Mouse (Mus musculus) adrenal gland (tissue): ENCODE data around the gene Zdhhc13.

ENCODE experiments used
- intact Hi-C: fragments of 180-260 bp; cut with DNase I; formaldehyde crosslinking; loops from one replicate; pipeline ENCODE4 v1.15.1; 2025
- long read RNA-seq, 2 experiments: library from polyadenylated mRNA; unstranded; transcript quantifications; one replicate each; pipeline ENCODE4 v2.0.0; 2020; ENCODE audit warnings: borderline replicate concordance in 1 of 2; ENCODE audit not compliant: insufficient replicate concordance in 1 of 2

Gene Zdhhc13
- long read RNA-seq, experiment 1, partial matches to known transcripts, result 0 of 7 reads
- long read RNA-seq, experiment 1, other reads (novel, unspliced or antisense), result 4 of 7 reads
- long read RNA-seq, experiment 2, partial matches to known transcripts, result 0 of 7 reads
- long read RNA-seq, experiment 2, other reads (novel, unspliced or antisense), result 4 of 7 reads

DNA sequence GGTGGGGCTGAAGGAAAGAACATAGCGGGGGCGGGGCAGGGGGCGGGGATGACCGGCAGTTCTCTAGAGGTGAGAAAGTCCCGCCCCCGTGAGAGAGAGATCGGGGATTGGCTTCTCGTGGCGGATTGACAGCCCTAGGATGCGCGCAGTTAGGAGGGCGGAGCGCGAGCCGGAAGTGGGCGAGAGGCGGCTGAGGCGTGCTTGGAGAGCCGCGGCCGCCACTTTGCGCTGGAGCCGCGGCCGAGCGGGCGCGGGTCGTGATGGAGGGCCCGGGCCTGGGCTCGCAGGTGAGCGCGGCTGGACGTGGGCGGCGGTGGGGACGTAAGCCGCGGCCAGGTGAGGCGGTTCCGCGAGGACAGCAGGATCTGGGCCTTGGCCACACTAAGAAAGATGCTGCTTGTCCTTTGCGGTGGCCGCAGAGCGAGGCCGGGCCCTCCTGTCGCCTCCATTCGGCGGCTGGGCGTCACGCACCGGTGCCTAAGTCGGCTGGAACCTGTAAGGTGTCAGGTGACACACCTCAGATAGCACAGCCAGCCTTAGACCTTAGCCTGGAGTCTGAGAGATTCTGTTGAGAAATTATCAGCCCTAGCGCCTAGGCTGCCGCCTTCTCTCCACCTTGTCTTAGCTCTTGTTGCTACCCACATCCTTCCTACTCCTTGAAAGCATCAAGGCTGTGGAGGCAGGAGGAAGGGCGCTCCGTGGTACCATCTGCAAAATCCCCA is at the start of gene Zdhhc13:
Gene Zdhhc13, plus strand, starts transcription at position 153 of the 722 bp plus-strand sequence.
- intact Hi-C loops, result no loop called here

DNA sequence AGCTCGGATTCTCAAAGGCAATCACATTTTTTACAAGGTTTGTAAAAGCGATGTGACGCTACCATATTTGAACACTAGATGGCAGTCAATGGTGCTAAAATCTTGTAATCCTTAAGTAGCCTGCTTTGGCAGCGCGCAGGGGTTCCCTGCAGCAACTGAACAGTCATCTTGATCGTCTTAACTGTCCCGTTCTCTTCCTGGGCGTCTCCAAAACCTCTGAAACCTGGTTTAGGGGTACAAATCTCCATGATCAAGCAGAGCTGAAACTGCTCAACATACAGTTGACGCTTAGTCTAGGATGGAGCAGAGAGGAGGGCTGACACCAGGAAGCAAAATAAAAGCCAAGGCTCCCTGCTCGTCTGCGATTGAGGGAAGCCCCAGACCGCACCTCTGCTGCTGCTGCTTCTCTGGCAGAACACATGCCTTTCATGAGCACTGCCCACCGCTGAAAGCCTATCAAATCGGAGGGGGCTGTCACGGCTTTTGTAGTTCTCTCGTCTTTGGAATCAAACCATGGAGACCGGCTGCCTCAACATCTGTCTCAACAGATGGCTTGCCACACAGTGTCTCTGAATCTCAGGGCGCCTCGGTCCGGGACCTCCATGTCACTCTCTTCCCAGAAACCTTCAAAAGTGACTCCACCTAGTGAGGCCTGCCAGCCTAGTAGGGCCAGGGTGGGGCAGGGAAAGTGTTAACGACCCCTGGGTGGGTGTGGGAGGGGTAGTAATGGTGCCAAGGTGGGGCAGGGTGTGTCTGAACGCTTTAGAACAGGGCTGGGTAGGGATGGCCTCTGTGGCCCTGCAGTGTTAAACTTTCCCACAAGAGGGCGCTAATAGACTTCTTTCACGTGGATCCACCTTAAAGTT is 39.3 kb upstream of the Zdhhc13 start:
- intact Hi-C loops, result loop anchor here (2.0 to 5.0 kb wide), 2 partner anchors 128 to 373 kb away; no protein-coding TSS in a partner anchor

DNA sequence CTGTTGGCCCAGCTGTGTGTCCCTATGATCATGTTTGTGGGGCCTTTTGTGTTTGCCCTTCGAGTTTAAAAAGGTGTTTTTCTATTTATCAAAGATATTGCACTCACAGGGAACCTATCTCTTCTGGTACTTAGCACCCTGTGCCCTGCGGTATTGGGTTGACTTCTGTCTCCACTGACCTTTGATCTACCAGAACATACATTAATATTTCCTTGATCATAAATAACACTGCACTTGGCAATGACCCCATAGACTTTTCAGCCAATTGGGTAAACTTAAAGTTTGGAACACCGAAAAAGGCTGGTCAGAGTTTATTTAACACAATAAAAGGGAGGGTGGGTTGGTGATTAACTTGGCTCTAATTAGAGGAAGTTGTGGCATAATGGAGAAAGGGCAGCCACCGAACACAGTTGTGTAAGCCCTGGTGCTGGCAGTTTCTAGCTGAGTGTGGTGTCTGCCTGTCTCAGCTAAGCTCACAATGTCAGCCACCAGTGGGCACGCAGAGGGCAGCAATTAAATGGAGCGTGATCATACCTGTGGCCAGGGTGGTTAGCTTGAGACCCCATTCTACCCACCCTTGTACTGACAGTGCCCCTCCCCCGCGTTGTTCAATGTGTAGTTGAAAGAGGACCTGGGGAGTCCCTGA is 38.5 kb upstream of the Zdhhc13 start:
- intact Hi-C loops, result loop anchor here (2.0 to 5.0 kb wide), 2 partner anchors 127 to 373 kb away; no protein-coding TSS in a partner anchor

DNA sequence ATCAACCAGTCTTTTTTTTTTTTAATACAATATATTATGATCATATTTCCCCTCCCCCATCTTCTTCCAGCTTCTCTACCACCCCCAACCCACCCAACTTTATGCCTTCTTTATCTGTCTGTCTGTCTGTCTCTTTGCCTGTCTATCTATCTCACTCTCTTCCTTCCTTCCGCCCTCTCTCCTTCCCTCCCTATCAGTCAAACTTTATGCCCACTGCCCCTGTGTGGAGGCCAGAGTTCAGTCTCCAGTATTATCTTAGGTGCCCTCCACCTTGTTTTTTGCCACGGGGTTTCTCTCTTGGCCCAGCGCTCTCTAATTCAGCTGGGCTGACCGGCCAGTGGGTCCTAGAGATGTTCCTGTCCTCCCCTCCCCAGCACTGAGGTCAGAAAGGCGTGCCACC is 37.6 kb upstream of the Zdhhc13 start:
- intact Hi-C loops, result loop anchor here (2.0 to 5.0 kb wide), 2 partner anchors 126 to 372 kb away; no protein-coding TSS in a partner anchor

DNA sequence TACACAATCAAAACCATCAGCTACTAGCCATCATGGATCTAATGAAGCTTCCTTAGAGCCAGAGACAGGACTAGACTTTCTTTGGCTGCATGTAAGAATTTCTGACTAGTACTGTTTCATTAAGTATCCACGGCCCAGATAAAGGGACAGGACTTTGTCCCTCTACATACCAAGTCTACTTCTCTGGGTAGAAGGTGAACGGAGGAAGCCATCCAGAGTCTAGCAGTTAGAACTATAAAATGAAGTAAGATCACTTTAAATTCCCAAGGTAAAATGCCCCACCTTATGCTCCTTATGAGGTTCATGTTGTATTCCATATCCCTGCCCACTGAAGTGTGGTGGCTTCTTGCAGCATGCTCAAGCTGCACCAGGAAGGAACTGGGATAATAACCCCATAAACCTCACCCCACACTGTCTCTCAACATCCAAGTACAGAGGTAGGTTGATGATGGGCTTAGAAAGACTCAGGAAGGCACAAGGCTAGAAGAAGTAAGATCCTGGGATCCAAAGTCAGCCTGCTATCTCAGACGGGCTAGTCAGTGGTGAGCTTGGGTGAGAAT is 34.3 kb upstream of the Zdhhc13 start:
- intact Hi-C loops, result loop anchor here (5.0 kb wide), 1 partner anchor 123 kb away; no protein-coding TSS in a partner anchor

DNA sequence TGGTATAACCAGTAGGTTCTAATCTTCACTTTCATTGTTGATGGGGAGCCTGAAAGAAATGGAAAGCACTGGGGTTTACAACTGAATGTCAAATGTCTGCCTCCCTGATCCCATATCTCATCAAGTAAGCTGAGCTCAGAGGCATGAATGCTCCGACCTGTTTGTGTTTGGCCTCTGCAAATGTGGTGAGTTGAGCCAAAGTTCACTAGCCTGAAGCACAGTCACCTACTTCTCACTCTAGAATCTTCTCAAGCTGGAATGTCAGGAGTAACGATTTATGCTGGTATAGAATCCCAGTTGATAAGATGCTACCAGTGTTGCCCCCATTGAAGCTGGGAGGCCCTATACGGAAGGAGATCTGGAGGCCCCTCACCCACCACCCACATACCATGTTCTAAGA is 33.0 kb upstream of the Zdhhc13 start:
- intact Hi-C loops, result no loop called here

DNA sequence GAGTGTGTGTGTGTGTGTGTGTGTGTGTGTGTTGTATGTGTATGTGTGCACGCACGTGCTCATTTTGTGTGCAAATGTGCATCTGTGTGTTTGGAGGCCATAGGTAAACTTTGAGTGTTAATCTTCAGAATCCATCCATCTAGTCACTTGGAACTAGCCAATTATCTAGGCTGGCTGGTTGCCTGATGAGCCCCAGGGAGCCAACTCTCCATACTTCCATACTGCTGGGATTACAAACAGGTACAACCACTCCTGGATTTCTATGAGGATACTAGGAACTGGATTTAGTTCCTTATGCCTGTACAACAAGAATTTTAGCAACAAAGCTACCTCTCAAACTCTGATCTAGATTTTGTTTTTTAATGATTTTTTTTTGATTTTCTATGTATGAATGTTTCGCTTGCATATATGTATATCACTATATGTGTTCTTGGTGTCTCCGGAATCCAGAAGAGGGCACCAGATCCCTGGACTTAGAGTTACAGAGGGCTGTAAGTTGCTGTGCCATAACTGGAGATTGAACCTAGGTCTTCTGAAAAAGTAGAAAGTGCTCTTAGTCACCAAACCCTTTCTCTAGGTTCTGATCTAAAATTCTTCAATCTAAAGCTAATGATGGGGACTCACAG is 32.4 kb upstream of the Zdhhc13 start:
- intact Hi-C loops, result no loop called here

DNA sequence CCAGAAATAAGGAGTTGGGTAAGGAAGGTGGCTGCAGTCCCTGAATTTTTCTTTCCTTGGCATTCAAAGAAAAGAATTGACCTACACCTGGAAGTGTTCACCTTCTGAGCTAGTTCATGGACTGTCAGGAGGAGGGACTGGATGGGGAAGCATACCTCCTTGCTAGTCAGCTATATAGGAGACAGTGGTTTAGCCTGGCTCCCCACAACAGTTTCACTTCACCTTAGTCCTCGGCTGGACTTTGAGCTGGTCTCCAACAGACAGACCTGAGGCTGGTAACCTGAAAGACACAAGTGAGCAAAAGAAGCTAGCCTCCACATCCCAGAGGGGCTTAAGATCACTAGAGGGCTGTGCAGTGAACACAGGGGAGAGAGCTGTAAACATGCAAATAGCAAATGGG is 30.7 kb upstream of the Zdhhc13 start:
- intact Hi-C loops, result no loop called here

DNA sequence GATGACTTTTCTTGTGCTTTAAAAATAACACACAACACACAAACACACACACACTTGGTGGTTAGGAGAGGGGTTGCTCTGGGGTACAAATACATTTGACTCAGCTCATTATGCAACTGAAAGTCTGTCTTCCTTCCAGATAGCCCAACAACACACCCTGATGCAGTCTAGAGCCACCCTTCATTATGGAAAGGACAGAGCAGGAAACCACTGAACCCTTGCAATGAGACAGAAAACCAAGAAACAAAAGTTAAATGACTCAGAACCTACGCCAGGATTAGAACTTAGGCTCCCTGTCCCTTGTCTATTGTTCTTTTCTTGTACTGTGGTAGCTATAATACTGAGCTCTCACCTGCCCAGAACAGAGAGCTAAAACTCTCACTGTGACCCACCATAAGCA is 28.0 kb upstream of the Zdhhc13 start:
- intact Hi-C loops, result no loop called here

DNA sequence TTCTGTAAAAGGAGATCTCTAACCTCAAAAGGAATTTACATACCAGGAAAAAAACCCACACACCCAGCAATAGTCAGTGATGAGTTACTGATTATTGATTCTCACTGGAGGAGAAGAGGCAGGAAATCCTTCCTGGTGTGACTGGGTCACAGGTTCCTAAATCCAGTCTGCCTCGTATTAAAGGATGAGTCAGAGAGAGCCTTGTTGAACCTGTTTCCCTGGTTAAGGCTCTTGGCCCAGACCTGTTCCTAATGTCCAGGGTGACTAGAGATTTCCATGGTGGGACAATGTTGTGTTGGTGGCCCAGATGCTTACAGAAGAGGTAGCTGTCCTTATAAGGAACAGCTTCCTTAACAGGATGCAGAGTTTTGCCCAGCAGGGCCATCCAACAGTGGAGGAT is 26.5 kb upstream of the Zdhhc13 start:
- intact Hi-C loops, result no loop called here

DNA sequence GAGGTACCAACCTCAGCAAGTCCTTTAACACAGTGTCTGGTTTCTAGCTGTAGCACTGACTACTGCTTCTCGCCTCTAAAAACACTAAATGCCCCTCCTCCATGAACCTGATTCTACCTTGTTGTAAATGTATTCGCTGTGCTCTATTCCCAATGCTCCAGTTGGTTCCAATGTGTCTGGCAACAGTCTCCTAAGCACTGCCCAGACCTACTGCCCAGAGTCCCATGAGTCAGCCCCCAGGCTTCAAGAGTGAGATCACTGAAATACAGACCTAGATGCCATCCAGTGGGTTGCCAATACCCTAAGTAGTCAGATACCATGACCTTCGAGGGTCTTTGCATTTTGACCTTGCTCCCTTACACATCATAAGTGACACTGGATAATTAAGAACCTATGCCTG is 26.1 kb upstream of the Zdhhc13 start:
- intact Hi-C loops, result no loop called here

DNA sequence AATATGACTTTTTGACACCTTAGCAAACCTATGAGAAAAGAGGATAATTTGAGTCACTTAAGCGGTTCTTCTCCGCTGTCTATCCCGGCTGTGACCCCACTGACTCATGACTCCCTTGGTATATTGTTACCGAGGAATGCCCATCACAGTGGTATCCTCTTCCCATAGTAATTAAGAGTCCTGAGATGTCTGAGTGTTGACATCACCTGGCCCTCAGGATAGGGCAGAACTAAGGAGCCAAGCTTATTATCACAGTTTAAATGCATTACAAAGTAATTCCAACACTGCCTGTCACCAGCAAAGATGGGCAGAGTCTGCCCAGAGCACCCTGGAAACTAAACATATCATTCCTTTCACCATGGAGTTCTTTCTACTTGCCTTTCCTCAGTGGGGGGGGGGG is 22.8 kb upstream of the Zdhhc13 start:
- intact Hi-C loops, result no loop called here

DNA sequence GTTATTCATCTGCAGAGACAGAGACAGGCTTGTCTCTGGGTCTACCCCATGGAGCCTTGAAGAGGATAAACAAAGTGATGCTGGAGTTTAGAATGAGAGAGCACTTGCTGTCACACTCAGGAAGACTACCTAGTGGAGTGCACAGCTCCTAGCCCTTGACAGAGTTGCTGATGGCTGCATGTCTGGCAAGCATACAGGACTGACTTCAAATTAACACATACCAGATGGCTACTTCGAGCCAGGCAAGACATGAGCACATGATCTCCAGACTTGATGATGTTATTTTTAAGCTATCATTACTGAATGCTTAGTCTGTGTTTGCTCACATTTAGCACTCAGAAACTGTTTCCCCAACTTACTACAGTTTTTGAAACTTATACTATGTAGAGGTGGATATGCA is 19.1 kb upstream of the Zdhhc13 start:
- intact Hi-C loops, result no loop called here

DNA sequence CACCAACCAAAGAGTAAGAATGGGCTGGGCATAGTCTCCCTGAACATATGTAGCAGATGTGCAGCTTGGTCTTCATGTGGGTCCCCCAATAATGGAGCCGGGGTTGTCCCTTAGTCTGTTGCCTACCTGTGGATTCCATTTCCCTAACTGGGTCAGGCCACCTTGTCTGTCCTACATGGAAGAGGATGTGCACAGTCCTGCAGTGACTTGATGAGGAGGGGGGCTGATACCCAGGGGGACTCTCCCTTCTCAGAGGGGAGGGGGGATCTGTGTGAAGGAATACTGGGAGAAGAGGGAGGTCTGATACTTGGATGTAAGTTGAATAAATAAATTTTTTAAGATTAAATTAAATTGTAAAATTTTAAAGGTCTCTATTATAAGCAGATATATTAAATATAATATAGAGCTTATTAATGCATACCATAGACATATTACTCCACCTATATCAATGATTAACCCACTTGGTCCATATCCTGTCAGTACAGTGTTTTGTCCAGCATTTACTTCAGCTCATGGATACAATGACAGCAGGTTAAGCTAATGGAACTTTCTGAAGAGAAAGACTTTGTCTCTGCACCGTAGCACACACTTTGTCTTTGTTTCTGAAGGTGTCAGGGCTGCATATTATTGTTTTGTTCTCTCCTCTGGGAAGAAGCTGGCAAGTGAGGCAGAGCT is 16.6 kb upstream of the Zdhhc13 start:
- intact Hi-C loops, result no loop called here

DNA sequence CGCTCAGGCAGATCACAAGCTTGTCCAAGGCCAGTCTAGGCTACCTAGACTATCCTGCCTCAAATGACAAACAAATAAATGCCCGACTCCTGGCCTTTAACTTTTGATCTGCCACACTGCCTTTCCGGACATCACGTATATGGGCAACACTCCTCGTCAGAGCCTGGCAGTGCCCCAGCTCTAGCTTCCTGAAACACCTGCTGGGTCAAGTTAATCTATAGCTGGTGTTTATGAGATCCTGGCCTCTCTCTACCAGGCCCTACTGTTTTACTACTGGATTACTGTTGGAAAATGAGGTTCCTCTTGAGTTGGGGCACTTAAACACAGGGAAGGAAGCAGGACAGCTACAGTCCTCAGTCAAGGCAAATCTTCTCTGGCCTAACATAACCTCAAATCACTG is 15.5 kb upstream of the Zdhhc13 start:
- intact Hi-C loops, result no loop called here

DNA sequence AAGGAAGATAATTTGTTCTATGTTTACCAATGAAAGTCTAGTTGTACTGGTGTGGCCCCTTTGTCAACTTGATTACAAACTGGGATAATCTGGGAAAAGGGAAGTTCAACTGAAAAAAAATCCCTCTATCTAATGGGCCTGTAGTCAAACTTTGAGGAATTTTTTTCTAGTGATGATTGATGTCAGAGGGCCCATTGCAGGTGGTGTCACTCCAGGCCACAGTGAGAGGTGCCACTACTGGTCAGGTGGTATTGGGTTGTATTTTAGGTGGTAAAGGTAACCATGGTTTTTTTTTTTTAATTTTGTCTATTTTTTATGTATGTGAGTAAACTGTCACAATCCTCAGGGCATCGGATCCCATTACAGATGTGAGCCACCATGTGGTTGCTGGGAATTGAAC is 14.2 kb upstream of the Zdhhc13 start:
- intact Hi-C loops, result no loop called here

DNA sequence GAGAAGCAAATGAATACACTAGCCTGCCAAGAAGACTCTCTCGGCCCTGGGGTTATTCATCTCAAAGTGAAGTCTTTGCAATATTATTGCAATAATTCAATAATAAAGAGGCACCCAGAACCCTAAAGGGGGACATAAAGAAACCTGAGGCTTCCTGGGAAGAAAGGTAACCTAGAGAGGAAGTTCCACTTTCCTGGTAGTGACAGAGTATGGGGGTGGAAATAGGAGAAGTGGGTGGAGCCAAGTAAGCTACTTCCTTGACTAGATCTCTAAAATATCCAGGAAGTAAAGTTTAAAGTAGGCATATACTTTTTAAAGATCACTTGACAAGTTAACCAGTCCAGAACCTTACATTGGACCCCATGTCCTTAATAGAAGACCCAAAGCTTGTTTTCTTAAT is 13.4 kb upstream of the Zdhhc13 start:
- intact Hi-C loops, result no loop called here

DNA sequence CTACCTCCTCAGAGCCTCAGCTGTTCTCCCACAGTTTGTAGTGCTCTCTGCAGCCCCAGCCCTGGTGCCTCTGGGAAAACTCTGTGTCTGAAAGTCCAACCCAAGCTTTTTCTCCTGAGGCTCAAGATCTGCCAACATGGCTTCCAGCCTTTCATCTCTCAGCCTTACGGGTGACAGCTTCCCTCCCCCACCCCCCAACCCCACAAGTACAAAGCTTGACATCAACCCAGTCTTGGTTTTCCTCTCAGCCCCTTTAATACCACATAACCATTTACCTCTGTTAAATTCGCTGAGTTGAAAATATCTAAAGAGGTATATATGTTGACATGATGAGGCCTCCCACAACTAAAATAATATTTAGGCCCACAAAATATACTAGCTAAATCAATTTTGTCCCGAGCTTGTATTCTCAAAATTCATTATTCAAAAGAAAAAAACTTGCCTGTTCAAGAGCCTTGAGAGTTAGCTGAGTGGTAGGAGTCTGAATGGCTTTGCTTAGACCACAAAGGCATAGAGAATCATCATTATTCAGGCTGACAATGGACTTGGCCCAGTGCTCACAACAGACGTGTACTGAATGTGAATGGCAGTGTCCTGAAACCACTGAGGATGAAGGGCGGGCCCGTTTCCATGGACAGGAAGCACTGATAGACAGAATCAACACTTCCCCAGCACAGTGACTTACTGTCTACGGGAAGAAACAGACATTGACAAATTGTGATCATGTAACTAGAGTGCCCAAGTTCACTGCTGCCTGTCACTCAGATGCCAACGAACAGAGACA is 10.9 kb upstream of the Zdhhc13 start:
- intact Hi-C loops, result no loop called here

DNA sequence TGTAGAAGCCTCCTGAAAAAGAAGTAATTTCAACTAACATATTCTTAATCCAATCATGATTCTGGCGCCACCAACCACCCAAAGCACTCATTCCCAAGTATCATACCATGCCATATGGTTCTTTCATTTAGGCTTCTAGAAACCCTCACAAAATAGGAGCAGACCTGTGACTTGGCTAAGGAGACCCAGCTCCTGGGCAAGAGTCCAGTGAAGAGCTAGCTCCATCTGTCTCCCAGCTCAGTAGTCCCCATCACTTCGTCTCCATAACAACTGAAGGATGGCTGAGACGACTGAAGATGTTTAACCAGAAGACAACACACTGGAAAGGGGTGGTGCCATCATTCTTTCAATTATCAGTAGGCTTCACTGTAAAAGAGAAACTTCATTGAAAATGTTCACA is 9.7 kb upstream of the Zdhhc13 start:
- intact Hi-C loops, result no loop called here
